Mouse (Mus musculus) forebrain, embryonic 16.5 days (tissue): ENCODE data around the gene Mpp6. TPM values are rescaled to one million over a fixed set of nuclear protein-coding genes. Genes with fewer than 3 reads are reported as not detected.

ENCODE experiments used
- ATAC-seq: fragments of 200-750 bp; cut with Nextera tagmentation; 2 replicates; pipeline ENCODE4 v1.8.0; 2017; ENCODE audit warnings: mild to moderate bottlenecking, moderate library complexity
- H3K27ac ChIP-seq: fragments of 300-500 bp; sonication (generic); 2 replicates; pipeline ENCODE4 v1.5.1; 2014; ENCODE audit warnings: low read length, control low read depth
- H3K27me3 ChIP-seq: fragments of 300-500 bp; sonication (generic); replicated peaks from 2 replicates; pipeline ENCODE4 v1.6.1; 2014; ENCODE audit warnings: low read length; ENCODE audit not compliant: control insufficient read depth, insufficient read depth
- H3K36me3 ChIP-seq: fragments of 300-500 bp; sonication (generic); 2 replicates; pipeline ENCODE4 v1.6.1; 2014; ENCODE audit not compliant: control insufficient read depth, insufficient read depth
- H3K4me1 ChIP-seq: fragments of 300-500 bp; sonication (generic); replicated peaks from 2 replicates; pipeline ENCODE4 v1.6.1; 2014; ENCODE audit warnings: low read length; ENCODE audit not compliant: control insufficient read depth, insufficient read depth
- H3K4me2 ChIP-seq: fragments of 300-500 bp; sonication (generic); 2 replicates; pipeline ENCODE4 v1.6.1; 2014; ENCODE audit warnings: mild to moderate bottlenecking, low read length, control low read depth
- H3K4me3 ChIP-seq: fragments of 300-500 bp; sonication (generic); replicated peaks from 2 replicates; pipeline ENCODE4 v1.5.1; 2014; ENCODE audit warnings: mild to moderate bottlenecking, low read length, control low read depth
- H3K9ac ChIP-seq: fragments of 300-500 bp; sonication (generic); replicated peaks from 2 replicates; pipeline ENCODE4 v1.6.1; 2014; ENCODE audit warnings: low read depth, low read length, control low read depth
- H3K9me3 ChIP-seq: fragments of 300-500 bp; sonication (generic); 2 replicates; pipeline ENCODE4 v1.6.1; 2016; ENCODE audit warnings: low read length; ENCODE audit not compliant: control insufficient read depth
- WGBS: fragments of 180-500 bp; shearing (Covaris S2); extraction: QIAGEN DNeasy Blood & Tissue Kit; methylation state at CpG from one replicate; pipeline ENCODE4 v1.1.7; 2014; 5-methylcytosine and 5-hydroxymethylcytosine counted together
- polyA plus RNA-seq: library from polyadenylated mRNA; unstranded; fragments of >200 nt; fragmentation: Nextera tagmentation; extraction: Ambion mirVana; gene quantifications from 2 replicates; pipeline ENCODE4 v1.2.1, GENCODE M21; 2015

Gene Mpp6
- polyA plus RNA-seq, 1 experiment from 2014 or later = 77.5 TPM

DNA sequence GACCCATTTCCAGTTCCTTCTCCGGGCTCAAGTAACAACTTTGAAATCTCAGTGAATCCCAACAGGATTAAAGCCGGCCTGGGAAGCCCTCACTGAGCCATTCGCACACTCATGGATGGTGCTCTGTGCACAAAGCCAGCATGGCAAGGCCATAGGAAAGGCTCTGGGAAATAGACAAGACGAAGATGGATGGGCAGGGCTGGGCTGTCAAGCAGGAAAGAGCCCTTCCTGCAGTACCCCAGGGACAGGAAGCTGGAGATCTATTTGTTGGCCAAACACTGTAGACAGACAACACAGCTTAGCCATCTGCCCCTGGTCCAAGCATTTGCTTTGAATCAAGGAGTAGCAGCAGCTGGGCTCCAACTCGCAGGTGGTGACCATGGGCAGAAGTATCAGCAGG, 118.1 kb downstream of the Mpp6 start:
- 91% methylated on average over 5 of the region's 5 CpGs for WGBS
- ATAC-seq = no peak
- H3K27me3 ChIP-seq = no peaks in the 10 kb centered on the region
- H3K36me3 ChIP-seq = no peaks in the 10 kb centered on the region
- no peaks in the 10 kb centered on the region for H3K9me3 ChIP-seq
- H3K4me3 ChIP-seq = no peak overlapping the region
- H3K27ac ChIP-seq = no peak overlapping the region
- no peak overlapping the region for H3K9ac ChIP-seq
- H3K4me2 ChIP-seq = no peak overlapping the region
- no peaks in the 10 kb centered on the region for H3K4me1 ChIP-seq

- Histone ChIP-seq H3K27me3 (no peaks in the 10 kb centered on the region), H3K9ac (no peak overlapping the region), H3K9me3 (no peaks in the 10 kb centered on the region), H3K36me3 (no peaks in the 10 kb centered on the region), H3K27ac (no peak overlapping the region), H3K4me2 (no peak overlapping the region), H3K4me1 (no peaks in the 10 kb centered on the region), H3K4me3 (no peak overlapping the region)
- ATAC-seq = no peak
- 92% methylated on average over 5 of the region's 5 CpGs for WGBS
Observed at GRCm38 (mm10) chr6:50231288-50231687, 121.2 kb downstream of the Mpp6 start.

DNA sequence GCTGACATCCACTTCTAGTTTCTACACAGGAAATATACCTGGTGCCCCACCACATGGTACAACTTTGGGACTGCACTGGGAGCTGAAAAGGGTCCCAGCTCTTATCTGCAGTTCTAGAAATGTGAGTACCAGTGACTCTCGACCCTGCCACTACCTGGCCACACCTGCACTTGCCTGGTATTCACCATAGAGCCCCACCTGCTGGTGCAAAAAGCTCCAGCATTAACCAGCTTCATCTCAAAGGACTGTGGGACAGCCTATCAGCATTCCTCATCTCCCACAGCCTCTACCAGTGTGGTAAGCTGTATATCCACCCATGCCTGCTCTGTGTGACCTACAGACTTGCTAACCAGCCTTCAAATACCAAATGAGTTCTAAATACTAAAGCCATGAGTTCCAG, 122.9 kb downstream of the Mpp6 start:
- no peak overlapping the region for H3K9ac ChIP-seq

GRCm38 (mm10) chr6:50237963-50238362, 127.9 kb downstream of the Mpp6 start:
- no peaks in the 10 kb centered on the region for H3K9me3 ChIP-seq
- 69% methylated on average over 2 of the region's 2 CpGs for WGBS
- no peak for ATAC-seq
- no peak overlapping the region for H3K9ac ChIP-seq
- no peak overlapping the region for H3K27ac ChIP-seq
- H3K4me3 ChIP-seq = no peak overlapping the region
- no peaks in the 10 kb centered on the region for H3K36me3 ChIP-seq
- no peaks in the 10 kb centered on the region for H3K27me3 ChIP-seq
- H3K4me2 ChIP-seq = no peak overlapping the region
- H3K4me1 ChIP-seq = no peaks in the 10 kb centered on the region

More for the DNA sequence above, 122.9 kb downstream of the Mpp6 start:
- Histone ChIP-seq H3K27me3 (no peaks in the 10 kb centered on the region), H3K9me3 (no peaks in the 10 kb centered on the region), H3K27ac (no peak overlapping the region), H3K36me3 (no peaks in the 10 kb centered on the region), H3K4me2 (no peak overlapping the region), H3K4me1 (no peaks in the 10 kb centered on the region), H3K4me3 (no peak overlapping the region)
- 70% methylated on average over 1 of the region's 1 CpGs for WGBS
- ATAC-seq = no peak

- no peaks in the 10 kb centered on the region for H3K27me3 ChIP-seq
- H3K4me1 ChIP-seq = no peaks in the 10 kb centered on the region
- H3K9ac ChIP-seq = no peak overlapping the region
- no peaks in the 10 kb centered on the region for H3K9me3 ChIP-seq
- H3K4me3 ChIP-seq = no peak overlapping the region
- no peaks in the 10 kb centered on the region for H3K36me3 ChIP-seq
- ATAC-seq = no peak
- 87% methylated on average over 2 of the region's 2 CpGs for WGBS
- no peak overlapping the region for H3K27ac ChIP-seq
- H3K4me2 ChIP-seq = no peak overlapping the region
Observed at GRCm38 (mm10) chr6:50239902-50240301, 129.9 kb downstream of the Mpp6 start.

GRCm38 (mm10) chr6:50240437-50240836, 130.4 kb downstream of the Mpp6 start:
- Histone ChIP-seq H3K27ac (no peak overlapping the region), H3K27me3 (no peaks in the 10 kb centered on the region), H3K9me3 (no peaks in the 10 kb centered on the region), H3K36me3 (no peaks in the 10 kb centered on the region), H3K4me3 (no peak overlapping the region), H3K9ac (no peak overlapping the region), H3K4me1 (no peaks in the 10 kb centered on the region), H3K4me2 (no peak overlapping the region)
- WGBS = 83% methylated on average over 5 of the region's 5 CpGs
- no peak for ATAC-seq

DNA sequence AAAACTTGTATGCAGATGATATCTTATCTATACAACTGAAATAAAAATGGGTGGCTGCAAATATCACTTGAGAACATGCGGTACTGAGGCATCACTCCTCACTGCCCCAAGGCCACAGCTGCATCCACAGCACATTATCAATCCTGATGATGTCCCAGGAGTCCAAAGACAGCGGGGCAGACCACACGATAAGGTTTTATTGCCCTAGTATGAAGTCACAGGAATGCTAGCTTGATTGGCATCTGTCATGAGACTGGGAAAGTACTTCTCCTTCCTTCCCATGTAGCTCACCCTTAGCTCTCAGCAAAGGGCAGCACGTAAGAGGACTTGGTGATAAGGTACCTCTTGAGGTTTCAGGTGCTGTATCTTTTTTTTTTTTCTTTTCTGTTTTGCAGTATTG, 134.1 kb downstream of the Mpp6 start:
- H3K27me3 ChIP-seq = no peaks in the 10 kb centered on the region
- no peak for ATAC-seq
- H3K27ac ChIP-seq = no peak overlapping the region
- H3K36me3 ChIP-seq = no peaks in the 10 kb centered on the region
- H3K4me3 ChIP-seq = no peak overlapping the region
- H3K4me2 ChIP-seq = no peak overlapping the region
- no peaks in the 10 kb centered on the region for H3K9me3 ChIP-seq
- WGBS = 91% methylated on average over 4 of the region's 4 CpGs
- no peaks in the 10 kb centered on the region for H3K4me1 ChIP-seq
- H3K9ac ChIP-seq = no peak overlapping the region

DNA sequence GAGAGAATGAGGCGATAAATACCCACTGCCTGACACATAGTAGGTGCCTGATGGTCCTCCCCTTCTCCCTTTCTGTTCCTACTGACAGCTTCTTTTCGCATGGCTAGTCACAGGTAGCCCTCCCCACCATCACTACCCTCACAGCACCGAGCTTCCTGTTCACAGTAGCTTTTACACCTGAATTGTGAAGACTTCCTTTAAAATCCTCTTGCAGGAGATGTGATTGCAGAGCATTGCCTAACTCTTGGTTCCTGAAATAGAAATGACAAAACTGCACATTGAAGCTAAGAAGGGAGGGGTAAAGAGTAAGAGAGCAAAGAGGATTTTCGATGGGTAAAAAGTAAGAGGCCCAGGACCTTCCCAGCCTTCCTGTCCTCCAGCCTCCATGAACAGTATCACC, 134.9 kb downstream of the Mpp6 start:
- no peaks in the 10 kb centered on the region for H3K9me3 ChIP-seq
- no peak overlapping the region for H3K27ac ChIP-seq
- H3K4me2 ChIP-seq = no peak overlapping the region
- H3K4me3 ChIP-seq = no peak overlapping the region
- ATAC-seq = no peak
- H3K36me3 ChIP-seq = no peaks in the 10 kb centered on the region
- WGBS = 88% methylated on average over 4 of the region's 4 CpGs
- H3K4me1 ChIP-seq = no peaks in the 10 kb centered on the region
- no peak overlapping the region for H3K9ac ChIP-seq
- H3K27me3 ChIP-seq = no peaks in the 10 kb centered on the region

DNA sequence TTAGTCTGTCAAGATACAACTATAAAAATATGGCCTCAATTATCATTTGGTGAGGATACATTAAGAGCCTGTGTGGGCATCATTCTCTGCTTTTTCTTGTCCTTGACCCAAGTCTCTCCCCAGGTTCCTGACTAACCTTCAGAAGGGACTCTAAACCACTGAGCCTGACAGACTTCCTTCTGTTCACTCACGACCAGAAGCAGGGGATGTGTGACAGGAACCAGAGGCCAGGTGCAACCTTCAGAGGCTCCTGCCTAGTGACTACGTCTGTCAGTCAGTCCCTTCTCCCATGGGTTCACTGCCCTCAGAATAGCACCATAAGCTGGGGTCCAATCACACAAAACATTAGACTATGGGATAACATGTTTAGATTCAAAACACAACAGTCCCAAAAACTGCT, 137.3 kb downstream of the Mpp6 start:
- no peak for ATAC-seq
- H3K9me3 ChIP-seq = no peaks in the 10 kb centered on the region
- no peaks in the 10 kb centered on the region for H3K36me3 ChIP-seq
- WGBS = 87% methylated on average over 2 of the region's 2 CpGs
- no peak overlapping the region for H3K4me3 ChIP-seq
- H3K27ac ChIP-seq = no peak overlapping the region
- H3K27me3 ChIP-seq = no peaks in the 10 kb centered on the region
- H3K4me1 ChIP-seq = no peaks in the 10 kb centered on the region
- no peak overlapping the region for H3K4me2 ChIP-seq
- H3K9ac ChIP-seq = no peak overlapping the region

- 89% methylated on average over 4 of the region's 4 CpGs for WGBS
- no peak for ATAC-seq
Observed at GRCm38 (mm10) chr6:50247791-50248190, 137.8 kb downstream of the Mpp6 start.

More at GRCm38 (mm10) chr6:50247791-50248190, 137.8 kb downstream of the Mpp6 start:
- H3K9ac ChIP-seq = no peak overlapping the region
- no peaks in the 10 kb centered on the region for H3K36me3 ChIP-seq
- H3K27me3 ChIP-seq = no peaks in the 10 kb centered on the region
- no peak overlapping the region for H3K27ac ChIP-seq
- H3K4me1 ChIP-seq = no peaks in the 10 kb centered on the region
- H3K9me3 ChIP-seq = no peaks in the 10 kb centered on the region
- H3K4me2 ChIP-seq = no peak overlapping the region
- no peak overlapping the region for H3K4me3 ChIP-seq
